Mouse (Mus musculus): ENCODE results near the gene 4430402I18Rik. TPM values are rescaled to one million over a fixed set of nuclear protein-coding genes. Genes with fewer than 3 reads are reported as not detected.

The 4430402I18Rik gene
- polyA plus RNA-seq, 1 experiment from 2014 or later: 11.2 TPM

GRCm38 (mm10) chr19:28869251-28869855 is 98.2 kb downstream of the 4430402I18Rik start:
- no peak overlapping the region for H3K27ac ChIP-seq (ENCODE audit: low read length)
- no peaks in the 10 kb centered on the region for H3K9me3 ChIP-seq (replicated peaks; ENCODE audit: control insufficient read depth, low read length)
- WGBS: 83% methylated on average over 6 of the region's 6 CpGs

GRCm38 (mm10) chr19:28865501-28865900 is 102.1 kb downstream of the 4430402I18Rik start:
- Histone ChIP-seq H3K4me3 (ENCODE audit: low read length) (no peak overlapping the region), H3K9ac (ENCODE audit: low read length) (no peak overlapping the region), H3K36me3 (ENCODE audit: control insufficient read depth, insufficient read depth) (no peaks in the 10 kb centered on the region), H3K27me3 (ENCODE audit: control insufficient read depth, insufficient read depth, low read length) (no peaks in the 10 kb centered on the region), H3K9me3 (replicated peaks; ENCODE audit: control insufficient read depth, low read length) (no peaks in the 10 kb centered on the region), H3K4me1 (ENCODE audit: control insufficient read depth, insufficient read depth, low read length) (no peaks in the 10 kb centered on the region), H3K4me2 (ENCODE audit: low read depth, low read length) (no peak overlapping the region), H3K27ac (ENCODE audit: low read length) (no peak overlapping the region)
- no peak for ATAC-seq (replicated peaks; ENCODE audit: extremely low read depth, insufficient read depth, low FRiP score)
- 93% methylated on average over 1 of the region's 1 CpGs for WGBS

More at GRCm38 (mm10) chr19:28869251-28869855, 98.2 kb downstream of the 4430402I18Rik start:
- H3K9ac ChIP-seq (ENCODE audit: low read length): no peak overlapping the region
- no peaks in the 10 kb centered on the region for H3K36me3 ChIP-seq (ENCODE audit: control insufficient read depth, insufficient read depth)
- no peak overlapping the region for H3K4me3 ChIP-seq (ENCODE audit: low read length)
- no peak for ATAC-seq (replicated peaks; ENCODE audit: extremely low read depth, insufficient read depth, low FRiP score)
- no peaks in the 10 kb centered on the region for H3K27me3 ChIP-seq (ENCODE audit: control insufficient read depth, insufficient read depth, low read length)
- H3K4me1 ChIP-seq (ENCODE audit: control insufficient read depth, insufficient read depth, low read length): no peaks in the 10 kb centered on the region
- H3K4me2 ChIP-seq (ENCODE audit: low read depth, low read length): no peak overlapping the region

- Histone ChIP-seq H3K4me1 (ENCODE audit: control insufficient read depth, insufficient read depth, low read length) (no peaks in the 10 kb centered on the region), H3K9ac (ENCODE audit: low read length) (no peak overlapping the region), H3K9me3 (replicated peaks; ENCODE audit: control insufficient read depth, low read length) (no peaks in the 10 kb centered on the region), H3K4me3 (ENCODE audit: low read length) (no peak overlapping the region), H3K27me3 (ENCODE audit: control insufficient read depth, insufficient read depth, low read length) (no peaks in the 10 kb centered on the region), H3K27ac (ENCODE audit: low read length) (no peak overlapping the region), H3K4me2 (ENCODE audit: low read depth, low read length) (no peak overlapping the region), H3K36me3 (ENCODE audit: control insufficient read depth, insufficient read depth) (no peaks in the 10 kb centered on the region)
- 80% methylated on average over 6 of the region's 6 CpGs for WGBS
- ATAC-seq (replicated peaks; ENCODE audit: extremely low read depth, insufficient read depth, low FRiP score): no peak
Observed at GRCm38 (mm10) chr19:28864981-28865380, 102.6 kb downstream of the 4430402I18Rik start.

- H3K4me3 ChIP-seq (ENCODE audit: low read length): no peak overlapping the region
- H3K9me3 ChIP-seq (replicated peaks; ENCODE audit: control insufficient read depth, low read length): no peaks in the 10 kb centered on the region
- no peaks in the 10 kb centered on the region for H3K27me3 ChIP-seq (ENCODE audit: control insufficient read depth, insufficient read depth, low read length)
- H3K4me2 ChIP-seq (ENCODE audit: low read depth, low read length): no peak overlapping the region
- no peak for ATAC-seq (replicated peaks; ENCODE audit: extremely low read depth, insufficient read depth, low FRiP score)
- no peaks in the 10 kb centered on the region for H3K36me3 ChIP-seq (ENCODE audit: control insufficient read depth, insufficient read depth)
- no peak overlapping the region for H3K27ac ChIP-seq (ENCODE audit: low read length)
- H3K4me1 ChIP-seq (ENCODE audit: control insufficient read depth, insufficient read depth, low read length): no peaks in the 10 kb centered on the region
- WGBS: 90% methylated on average over 10 of the region's 10 CpGs
- H3K9ac ChIP-seq (ENCODE audit: low read length): no peak overlapping the region
Observed at GRCm38 (mm10) chr19:28863626-28864025, 104.0 kb downstream of the 4430402I18Rik start.

- H3K9ac ChIP-seq (ENCODE audit: low read length): no peak overlapping the region
- no peaks in the 10 kb centered on the region for H3K27me3 ChIP-seq (ENCODE audit: control insufficient read depth, insufficient read depth, low read length)
- H3K4me2 ChIP-seq (ENCODE audit: low read depth, low read length): no peak overlapping the region
- no peaks in the 10 kb centered on the region for H3K36me3 ChIP-seq (ENCODE audit: control insufficient read depth, insufficient read depth)
- no peaks in the 10 kb centered on the region for H3K9me3 ChIP-seq (replicated peaks; ENCODE audit: control insufficient read depth, low read length)
- H3K4me1 ChIP-seq (ENCODE audit: control insufficient read depth, insufficient read depth, low read length): no peaks in the 10 kb centered on the region
- no peak overlapping the region for H3K4me3 ChIP-seq (ENCODE audit: low read length)
- 86% methylated on average over 2 of the region's 2 CpGs for WGBS
- no peak overlapping the region for H3K27ac ChIP-seq (ENCODE audit: low read length)
- no peak for ATAC-seq (replicated peaks; ENCODE audit: extremely low read depth, insufficient read depth, low FRiP score)
Observed at GRCm38 (mm10) chr19:28860246-28860645, 107.4 kb downstream of the 4430402I18Rik start.

- Histone ChIP-seq H3K4me3 (ENCODE audit: low read length) (no peak overlapping the region), H3K27ac (ENCODE audit: low read length) (no peak overlapping the region), H3K36me3 (ENCODE audit: control insufficient read depth, insufficient read depth) (no peaks in the 10 kb centered on the region), H3K9ac (ENCODE audit: low read length) (no peak overlapping the region), H3K27me3 (ENCODE audit: control insufficient read depth, insufficient read depth, low read length) (no peaks in the 10 kb centered on the region), H3K4me1 (ENCODE audit: control insufficient read depth, insufficient read depth, low read length) (no peaks in the 10 kb centered on the region), H3K4me2 (ENCODE audit: low read depth, low read length) (no peak overlapping the region), H3K9me3 (replicated peaks; ENCODE audit: control insufficient read depth, low read length) (no peaks in the 10 kb centered on the region)
- WGBS: 75% methylated on average over 1 of the region's 1 CpGs
- no peak for ATAC-seq (replicated peaks; ENCODE audit: extremely low read depth, insufficient read depth, low FRiP score)
Observed at GRCm38 (mm10) chr19:28854831-28855230, 112.8 kb downstream of the 4430402I18Rik start.

GRCm38 (mm10) chr19:28852001-28852400 is 115.6 kb downstream of the 4430402I18Rik start:
- no peak overlapping the region for H3K4me3 ChIP-seq (ENCODE audit: low read length)
- no peak overlapping the region for H3K4me2 ChIP-seq (ENCODE audit: low read depth, low read length)
- WGBS: 84% methylated on average over 3 of the region's 3 CpGs
- no peaks in the 10 kb centered on the region for H3K4me1 ChIP-seq (ENCODE audit: control insufficient read depth, insufficient read depth, low read length)
- H3K27me3 ChIP-seq (ENCODE audit: control insufficient read depth, insufficient read depth, low read length): no peaks in the 10 kb centered on the region
- no peak overlapping the region for H3K27ac ChIP-seq (ENCODE audit: low read length)
- H3K36me3 ChIP-seq (ENCODE audit: control insufficient read depth, insufficient read depth): no peaks in the 10 kb centered on the region
- no peaks in the 10 kb centered on the region for H3K9me3 ChIP-seq (replicated peaks; ENCODE audit: control insufficient read depth, low read length)
- H3K9ac ChIP-seq (ENCODE audit: low read length): no peak overlapping the region
- ATAC-seq (replicated peaks; ENCODE audit: extremely low read depth, insufficient read depth, low FRiP score): no peak

GRCm38 (mm10) chr19:28850510-28850909 is 117.1 kb downstream of the 4430402I18Rik start:
- H3K4me1 ChIP-seq (ENCODE audit: control insufficient read depth, insufficient read depth, low read length): no peaks in the 10 kb centered on the region
- no peak overlapping the region for H3K4me2 ChIP-seq (ENCODE audit: low read depth, low read length)
- H3K4me3 ChIP-seq (ENCODE audit: low read length): no peak overlapping the region
- no peak for ATAC-seq (replicated peaks; ENCODE audit: extremely low read depth, insufficient read depth, low FRiP score)
- H3K27ac ChIP-seq (ENCODE audit: low read length): no peak overlapping the region
- no peak overlapping the region for H3K9ac ChIP-seq (ENCODE audit: low read length)
- no peaks in the 10 kb centered on the region for H3K9me3 ChIP-seq (replicated peaks; ENCODE audit: control insufficient read depth, low read length)
- WGBS: 73% methylated on average over 3 of the region's 3 CpGs
- no peaks in the 10 kb centered on the region for H3K27me3 ChIP-seq (ENCODE audit: control insufficient read depth, insufficient read depth, low read length)
- no peaks in the 10 kb centered on the region for H3K36me3 ChIP-seq (ENCODE audit: control insufficient read depth, insufficient read depth)

- WGBS: 47% methylated on average over 8 of the region's 8 CpGs
- H3K27ac ChIP-seq (ENCODE audit: low read length): no peak overlapping the region
- H3K4me2 ChIP-seq (ENCODE audit: low read depth, low read length): no peak overlapping the region
- no peaks in the 10 kb centered on the region for H3K9me3 ChIP-seq (replicated peaks; ENCODE audit: control insufficient read depth, low read length)
- H3K27me3 ChIP-seq (ENCODE audit: control insufficient read depth, insufficient read depth, low read length): no peaks in the 10 kb centered on the region
- no peaks in the 10 kb centered on the region for H3K36me3 ChIP-seq (ENCODE audit: control insufficient read depth, insufficient read depth)
- no peak overlapping the region for H3K4me3 ChIP-seq (ENCODE audit: low read length)
- ATAC-seq (replicated peaks; ENCODE audit: extremely low read depth, insufficient read depth, low FRiP score): no peak
- H3K4me1 ChIP-seq (ENCODE audit: control insufficient read depth, insufficient read depth, low read length): peaks cover 4% of the 10 kb centered on the region
- no peak overlapping the region for H3K9ac ChIP-seq (ENCODE audit: low read length)
Observed at GRCm38 (mm10) chr19:28844946-28845710, 122.5 kb downstream of the 4430402I18Rik start.
